Mouse (Mus musculus) cortical plate, adult 2 months (tissue): ENCODE results near the gene Preb.

Experiments used
- CTCF ChIP-seq: fragments of 200-500 bp; IDR thresholded peaks from 2 replicates; pipeline ENCODE4 v1.5.1; 2011; ENCODE audit warnings: mild to moderate bottlenecking, control low read depth, low read length; ENCODE audit not compliant: insufficient read depth; ENCODE audit errors: extremely low read depth
- POLR2A ChIP-seq: fragments of 200-500 bp; IDR thresholded peaks from 2 replicates; pipeline ENCODE4 v1.6.1; 2011; ENCODE audit warnings: mild to moderate bottlenecking, low read length, control low read depth; ENCODE audit not compliant: insufficient read depth; ENCODE audit errors: extremely low read depth

DNA sequence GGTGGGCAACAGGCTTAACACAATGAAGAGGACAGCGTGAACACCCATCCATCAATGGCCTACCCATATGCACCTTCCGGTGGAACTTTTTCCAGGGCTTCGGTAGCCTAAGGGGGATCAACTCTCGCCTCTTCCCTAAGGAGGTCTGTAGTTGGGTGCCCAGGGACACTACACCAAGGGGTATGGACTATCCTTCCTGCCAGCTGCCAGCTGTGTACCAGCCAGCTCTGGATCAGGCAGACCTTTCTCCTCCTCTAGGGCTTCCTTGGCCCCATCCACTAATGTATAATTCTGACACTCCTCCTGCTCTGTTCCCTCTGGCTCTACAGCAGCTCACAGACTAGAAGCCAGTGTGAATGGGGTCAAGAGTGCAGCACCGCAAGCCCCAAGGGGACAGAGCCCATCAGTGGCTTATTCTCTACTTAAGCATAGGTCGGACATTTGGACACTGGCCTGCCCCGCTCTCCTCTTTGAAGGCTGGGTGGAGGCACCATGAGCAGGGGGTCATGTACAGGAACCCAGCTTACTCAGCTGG is 46.0 kb downstream of the Preb start:
- TF ChIP-seq CTCF: no peak
- TF ChIP-seq POLR2A: no peak
